Mouse (Mus musculus) MEL (cell line): ENCODE data around the gene Dusp10. TPM values are rescaled to one million over a fixed set of nuclear protein-coding genes. Genes with fewer than 3 reads are reported as not detected.
A peak's percentile ranks its signal among the peaks of the same experiment; 100 is the strongest.

ENCODE experiments used
- DNase-seq: peaks from one replicate; pipeline ENCODE4 v3.0.0; 2011; ENCODE audit warnings: low read depth, low spot score
- H3K27ac ChIP-seq: 2 replicates; pipeline ENCODE4 v1.5.1; 2012; ENCODE audit warnings: low read depth, mild to moderate bottlenecking, control low read depth, low read length, moderate library complexity; ENCODE audit not compliant: control insufficient read depth
- H3K27me3 ChIP-seq, 2 experiments: fragments of 150-350 bp in 1 of 2; sonication (generic) in 1 of 2; 2 replicates each; pipeline ENCODE4 v1.6.1; 2012; ENCODE audit warnings: low read length in 2 of 2, mild to moderate bottlenecking in 2 of 2, improper control_type of control experiment in 1 of 2, moderate library complexity in 1 of 2; ENCODE audit not compliant: insufficient read depth in 2 of 2, control insufficient read depth in 1 of 2
- H3K36me3 ChIP-seq, 2 experiments: 2 replicates each; pipeline ENCODE4 v1.6.1; 2012 to 2014; ENCODE audit warnings: low read length in 2 of 2, improper control_type of control experiment in 1 of 2, inconsistent platforms in 1 of 2, mild to moderate bottlenecking in 1 of 2; ENCODE audit not compliant: insufficient read depth in 2 of 2, control insufficient read depth in 1 of 2
- H3K4me1 ChIP-seq, 2 experiments: fragments of 150-350 bp in 1 of 2; sonication (generic) in 1 of 2; 2 replicates each; pipeline ENCODE4 v1.6.1; 2012; ENCODE audit warnings: low read length in 2 of 2, improper control_type of control experiment in 1 of 2, mild to moderate bottlenecking in 1 of 2; ENCODE audit not compliant: insufficient read depth in 2 of 2, control insufficient read depth in 1 of 2
- H3K4me3 ChIP-seq, 2 experiments: fragments of 150-350 bp in 1 of 2; sonication (generic) in 1 of 2; 2 replicates each; pipeline ENCODE4 v1.5.1; 2012; ENCODE audit warnings: low read depth in 2 of 2, low read length in 2 of 2, mild to moderate bottlenecking in 2 of 2, moderate library complexity in 2 of 2, control low read depth in 1 of 2, improper control_type of control experiment in 1 of 2; ENCODE audit not compliant: control insufficient read depth in 1 of 2, insufficient read depth in 1 of 2
- H3K79me2 ChIP-seq: 2 replicates; pipeline ENCODE4 v1.6.1; 2012; ENCODE audit warnings: mild to moderate bottlenecking, low read length, moderate library complexity; ENCODE audit not compliant: control insufficient read depth, poor library complexity, insufficient read depth
- H3K9ac ChIP-seq: 2 replicates; pipeline ENCODE4 v1.6.1; 2012; ENCODE audit warnings: low read depth, mild to moderate bottlenecking, control low read depth, low read length, moderate library complexity; ENCODE audit not compliant: control insufficient read depth, poor library complexity, severe bottlenecking
- H3K9me3 ChIP-seq: fragments of 150-350 bp; sonication (generic); replicated peaks from 2 replicates; pipeline ENCODE4 v1.6.1; 2012; ENCODE audit warnings: mild to moderate bottlenecking, low read length, improper control_type of control experiment, moderate library complexity; ENCODE audit not compliant: insufficient read depth
- EP300 ChIP-seq, 2 experiments: IDR thresholded peaks; 2 replicates each; pipeline ENCODE4 v1.6.1; 2011; ENCODE audit warnings: improper control_type of control experiment in 2 of 2, low read length in 2 of 2, low read depth in 1 of 2, mild to moderate bottlenecking in 1 of 2
- GABPA ChIP-seq: IDR thresholded peaks from 2 replicates; pipeline ENCODE4 v1.6.1; 2012; ENCODE audit warnings: low read depth, mild to moderate bottlenecking, inconsistent platforms, low read length, improper control_type of control experiment, moderate library complexity
- MYB ChIP-seq: IDR thresholded peaks from 2 replicates; pipeline ENCODE4 v1.6.1; 2011; ENCODE audit warnings: mild to moderate bottlenecking, low read depth, low read length, improper control_type of control experiment
- NELFE ChIP-seq: IDR thresholded peaks from 2 replicates; pipeline ENCODE4 v1.6.1; 2011; ENCODE audit warnings: low read depth, low read length, improper control_type of control experiment
- POLR2A ChIP-seq, 2 experiments: IDR thresholded peaks; 2 replicates each; pipeline ENCODE4 v1.6.1; 2011 to 2012; ENCODE audit warnings: low read length in 2 of 2, mild to moderate bottlenecking in 2 of 2, control low read depth in 1 of 2, improper control_type of control experiment in 1 of 2, low read depth in 1 of 2, moderate library complexity in 1 of 2; ENCODE audit not compliant: control insufficient read depth in 1 of 2, insufficient read depth in 1 of 2, poor library complexity in 1 of 2
- POLR2AphosphoS2 ChIP-seq: IDR thresholded peaks from 2 replicates; pipeline ENCODE4 v1.6.1; 2011; ENCODE audit warnings: low read length, improper control_type of control experiment
- RAD21 ChIP-seq: IDR thresholded peaks from 2 replicates; pipeline ENCODE4 v1.6.1; 2011; ENCODE audit warnings: mild to moderate bottlenecking, low read depth, low read length, improper control_type of control experiment
- RCOR1 ChIP-seq: IDR thresholded peaks from 2 replicates; pipeline ENCODE4 v1.6.1; 2012; ENCODE audit warnings: low read depth, mild to moderate bottlenecking, inconsistent platforms, low read length, improper control_type of control experiment
- SIN3A ChIP-seq: IDR thresholded peaks from 2 replicates; pipeline ENCODE4 v1.6.1; 2012; ENCODE audit warnings: low read length, improper control_type of control experiment, inconsistent platforms
- TCF12 ChIP-seq: IDR thresholded peaks from 2 replicates; pipeline ENCODE4 v1.6.1; 2014; ENCODE audit warnings: low read depth, mild to moderate bottlenecking, inconsistent platforms, low read length, improper control_type of control experiment, moderate library complexity
- USF1 ChIP-seq: IDR thresholded peaks from 2 replicates; pipeline ENCODE4 v1.6.1; 2014; ENCODE audit warnings: low read depth, mild to moderate bottlenecking, inconsistent platforms, low read length, improper control_type of control experiment, moderate library complexity
- ZC3H11A ChIP-seq: IDR thresholded peaks from 2 replicates; pipeline ENCODE4 v1.6.1; 2012; ENCODE audit warnings: low read depth, mild to moderate bottlenecking, inconsistent platforms, low read length, improper control_type of control experiment
- ZKSCAN1 ChIP-seq: IDR thresholded peaks from 2 replicates; pipeline ENCODE4 v1.6.1; 2012; ENCODE audit warnings: low read depth, mild to moderate bottlenecking, inconsistent platforms, low read length, improper control_type of control experiment, moderate library complexity
- polyA plus RNA-seq, 2 experiments: library from polyadenylated mRNA; stranded (reverse) in 1 of 2; unstranded in 1 of 2; fragments of >175 nt in 1 of 2; fragments of >200 nt in 1 of 2; gene quantifications; 2 replicates each; pipeline versions ENCODE4 v1.2.1 to v1.2.4; 2012; ENCODE audit warnings: low replicate concordance in 2 of 2, low read depth in 1 of 2; ENCODE audit not compliant: insufficient read length in 2 of 2, insufficient read depth in 1 of 2, missing spikeins in 1 of 2
- total RNA-seq: library from RNA; depleted of rRNA; stranded (reverse); fragments of 300-350 nt; gene quantifications from 2 replicates; pipeline ENCODE4 v1.2.3, GENCODE M21; 2012

Gene Dusp10
- total and polyA plus RNA-seq, 3 experiments = 1.4 to 2.3 TPM; not detected in 1

GRCm38 (mm10) chr1:183969265-183969664 lies 43.8 kb upstream of the Dusp10 start:
- H3K36me3 ChIP-seq = no peaks in the 10 kb centered on the region
- no peak for DNase-seq
- no peaks in the 10 kb centered on the region for H3K9me3 ChIP-seq
- H3K9ac ChIP-seq = no peak overlapping the region
- H3K79me2 ChIP-seq = no peaks in the 10 kb centered on the region
- no peaks in the 10 kb centered on the region for H3K4me1 ChIP-seq
- no peaks in the 10 kb centered on the region for H3K27me3 ChIP-seq
- H3K4me3 ChIP-seq = no peak overlapping the region
- no peak for TF ChIP-seq SIN3A
- TF ChIP-seq RCOR1 = no peak
- no peak for TF ChIP-seq GABPA
- no peak for TF ChIP-seq POLR2A (IDR thresholded peaks at IDR 0.05; ENCODE audit: control insufficient read depth in 1 of 2, insufficient read depth in 1 of 2, low read depth in 1 of 2, low read length in 2 of 2, poor library complexity in 1 of 2)
- TF ChIP-seq EP300 (IDR thresholded peaks at IDR 0.05; ENCODE audit: low read depth in 1 of 2, low read length in 2 of 2) = no peak
- no peak for TF ChIP-seq RAD21
- TF ChIP-seq NELFE = no peak
- TF ChIP-seq ZC3H11A = no peak
- no peak for TF ChIP-seq POLR2AphosphoS2
- no peak for TF ChIP-seq TCF12
- no peak for TF ChIP-seq ZKSCAN1
- no peak overlapping the region for H3K27ac ChIP-seq

DNA sequence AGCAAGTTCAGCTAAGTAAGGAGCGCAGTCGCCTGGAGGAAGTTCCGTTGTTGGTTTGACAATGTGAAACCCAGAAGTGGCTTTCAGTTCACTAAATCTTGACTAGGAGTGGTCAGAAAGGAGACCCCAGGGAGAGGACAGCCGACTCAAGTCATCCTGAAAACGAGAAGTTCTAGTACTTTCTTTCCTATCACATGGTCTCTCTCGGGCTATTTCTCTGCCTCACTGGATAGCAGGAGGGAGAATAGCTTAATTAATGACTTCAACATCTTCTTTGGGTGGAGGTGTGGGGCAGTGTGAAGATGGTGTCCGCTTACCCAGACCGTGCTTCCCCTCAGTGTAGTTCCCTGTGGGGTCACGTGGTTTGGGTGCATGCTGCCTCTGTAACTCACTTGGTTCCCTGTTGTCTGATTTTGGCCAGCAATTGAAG lies 33.3 kb upstream of the Dusp10 start:
- H3K36me3 ChIP-seq = no peaks in the 10 kb centered on the region

DNA sequence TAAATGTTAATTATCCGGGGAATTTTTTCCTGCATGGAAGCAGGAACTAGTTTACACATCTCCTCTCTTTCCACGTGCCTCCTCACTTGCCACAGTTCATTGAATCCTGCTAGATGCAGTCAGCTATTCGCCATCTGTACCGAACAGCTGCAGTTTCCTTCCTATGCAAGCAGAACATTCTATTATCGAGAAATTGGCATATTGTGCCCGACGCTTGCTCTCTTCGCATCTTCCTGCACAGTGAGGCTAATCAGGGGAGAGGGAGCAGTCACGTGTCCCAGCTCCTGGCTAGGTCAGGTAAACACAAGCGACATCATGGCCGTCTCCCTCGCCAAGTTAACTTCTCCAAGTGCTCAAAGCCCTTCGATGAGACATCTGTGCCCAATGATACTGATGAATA lies 31.0 kb upstream of the Dusp10 start:
- Histone ChIP-seq H3K4me3 (no peak overlapping the region), H3K4me1 (no peaks in the 10 kb centered on the region), H3K9ac (no peak overlapping the region), H3K27ac (no peak overlapping the region), H3K27me3 (no peaks in the 10 kb centered on the region), H3K9me3 (no peaks in the 10 kb centered on the region), H3K36me3 (no peaks in the 10 kb centered on the region), H3K79me2 (no peaks in the 10 kb centered on the region)
- DNase-seq = no peak
- no peak for TF ChIP-seq NELFE

More for the DNA sequence above, 33.3 kb upstream of the Dusp10 start:
- no peaks in the 10 kb centered on the region for H3K4me1 ChIP-seq
- TF ChIP-seq USF1 (0 out of 2 replicates have a peak, but pooled peaks have one; percentile 13), MYB (no peak)
- H3K9ac ChIP-seq = no peak overlapping the region
- no peaks in the 10 kb centered on the region for H3K79me2 ChIP-seq
- no peaks in the 10 kb centered on the region for H3K27me3 ChIP-seq
- no peak overlapping the region for H3K27ac ChIP-seq
- no peaks in the 10 kb centered on the region for H3K9me3 ChIP-seq
- DNase-seq = no peak
- H3K4me3 ChIP-seq = no peak overlapping the region
